Mouse (Mus musculus) frontal cortex, adult (tissue): ENCODE measurements around the gene Cfap73.

Experiments used
- ATAC-seq: cut with Nextera tagmentation; 2 replicates; pipeline ENCODE4 v1.9.2; 2017; ENCODE audit warnings: mild to moderate bottlenecking, moderate library complexity, mixed read lengths; ENCODE audit not compliant: low TSS enrichment

The Cfap73 gene

GRCm38 (mm10) chr5:120586741-120587615 lies 47.1 kb downstream of the Cfap73 start:
- ATAC-seq = peak; percentile 66

- ATAC-seq = no peak
These were observed 49.1 kb downstream of the Cfap73 start for GRCm38 (mm10) chr5:120584968-120585367.

- no peak for ATAC-seq
These were observed 50.5 kb downstream of the Cfap73 start for GRCm38 (mm10) chr5:120583511-120583910.

GRCm38 (mm10) chr5:120582002-120582401 lies 52.0 kb downstream of the Cfap73 start:
- ATAC-seq = no peak

GRCm38 (mm10) chr5:120579898-120580626 lies 54.0 kb downstream of the Cfap73 start:
- no peak for ATAC-seq

- ATAC-seq = no peak
These were observed 54.7 kb downstream of the Cfap73 start for GRCm38 (mm10) chr5:120579211-120579897.

- ATAC-seq = no peak
These were observed 55.4 kb downstream of the Cfap73 start for GRCm38 (mm10) chr5:120578504-120579081.
